Mouse (Mus musculus) skeletal muscle tissue, adult 2 months (tissue): ENCODE results near the gene Olfr204.
"Not testable (repeated sequence)": the region's sequence is repeated elsewhere in the genome, so short reads cannot be mapped to it uniquely, and the experiment has no call there.

Experiments used
- DNase-seq: peaks from one replicate; pipeline ENCODE4 v3.0.0-alpha.2; 2012; ENCODE audit warnings: low read depth, low spot score

The Olfr204 gene

GRCm38 (mm10) chr16:59318148-59318547, at the start of gene Olfr204:
Gene Olfr204, minus strand, starts transcription at chr16:59318248.
- DNase-seq = no peak

- no peak for DNase-seq
These were observed 45.8 kb upstream of the Olfr204 start, which contains the start of gene Olfr209 for GRCm38 (mm10) chr16:59363893-59364292. Gene Olfr209, minus strand, starts transcription at chr16:59363993.

- DNase-seq = no peak
These were observed 31.1 kb upstream of the Olfr204 start, which contains the start of gene Olfr206 for GRCm38 (mm10) chr16:59349146-59349545. Gene Olfr206, minus strand, starts transcription at chr16:59349246.

- no peak for DNase-seq
These were observed 13.0 kb upstream of the Olfr204 start, which contains the start of gene Olfr205 for GRCm38 (mm10) chr16:59331038-59331437. Gene Olfr205, minus strand, starts transcription at chr16:59331138.

- not testable (repeated sequence) for DNase-seq
These were observed 5.2 kb upstream of the Olfr204 start for GRCm38 (mm10) chr16:59323262-59323661.

- DNase-seq = no peak
These were observed 19.5 kb downstream of the Olfr204 start, which contains the start of gene Olfr203 for GRCm38 (mm10) chr16:59298581-59298980. Gene Olfr203, plus strand, starts transcription at chr16:59298881.

- not testable (repeated sequence) for DNase-seq
These were observed 30.5 kb downstream of the Olfr204 start for GRCm38 (mm10) chr16:59287576-59287975.

- no peak for DNase-seq
These were observed 31.4 kb downstream of the Olfr204 start, which contains the start of gene Olfr202 for GRCm38 (mm10) chr16:59286693-59287092. Gene Olfr202, minus strand, starts transcription at chr16:59286793.

- DNase-seq = no peak
These were observed 34.6 kb downstream of the Olfr204 start for GRCm38 (mm10) chr16:59283476-59283875.

GRCm38 (mm10) chr16:59280542-59280941, 37.5 kb downstream of the Olfr204 start:
- no peak for DNase-seq

GRCm38 (mm10) chr16:59272532-59272931, 45.5 kb downstream of the Olfr204 start, which contains the start of gene Olfr201:
Gene Olfr201, minus strand, starts transcription at chr16:59272632.
- DNase-seq = not testable (repeated sequence)

- DNase-seq = not testable (repeated sequence)
These were observed 49.0 kb downstream of the Olfr204 start for GRCm38 (mm10) chr16:59269097-59269496.
